Mouse (Mus musculus) lung, adult 2 months (tissue): ENCODE measurements at regions not wholly inside any gene's neighbourhood (a gene's known extent, or its start where the extent isn't known, plus 50 kb on each side); places are given as distances from the start of the nearest gene placed in this dataset.
A peak's percentile ranks its signal among the peaks of the same experiment; 100 is the strongest.

Experiments used
- CTCF ChIP-seq: fragments of 200-500 bp; IDR thresholded peaks from 2 replicates; pipeline ENCODE4 v1.5.1; 2011; ENCODE audit warnings: mild to moderate bottlenecking, low read length, control low read depth; ENCODE audit not compliant: insufficient read depth
- POLR2A ChIP-seq: fragments of 200-500 bp; IDR thresholded peaks from 2 replicates; pipeline ENCODE4 v1.6.1; 2011; ENCODE audit warnings: low read depth, mild to moderate bottlenecking, control low read depth, low read length, borderline replicate concordance; ENCODE audit errors: extremely low read depth

DNA sequence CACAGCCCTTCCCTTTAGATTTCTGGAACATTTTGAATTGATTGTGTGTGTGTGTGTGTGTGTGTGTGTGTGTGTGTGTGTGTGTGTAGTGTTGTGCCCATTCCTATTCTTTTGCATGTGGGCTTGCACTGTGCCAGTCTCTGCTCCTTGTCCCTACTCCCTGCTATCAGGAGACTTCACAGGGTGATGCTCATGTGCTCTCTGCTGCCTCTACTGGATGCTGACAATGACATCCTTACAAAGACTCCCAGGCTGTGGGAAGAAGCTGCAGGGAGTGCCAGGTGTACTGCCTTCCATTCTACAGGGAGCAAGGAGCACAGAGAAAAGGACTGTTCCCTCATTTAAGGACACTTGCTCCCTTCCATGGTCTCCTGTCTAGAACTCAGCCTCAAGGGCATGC, 58.4 kb upstream of the Olig2 start:
- TF ChIP-seq POLR2A (no peak), CTCF (peak; percentile 47)
